32 mouse cellular contexts compared by ENCODE assay signal in the genomic region with DNA sequence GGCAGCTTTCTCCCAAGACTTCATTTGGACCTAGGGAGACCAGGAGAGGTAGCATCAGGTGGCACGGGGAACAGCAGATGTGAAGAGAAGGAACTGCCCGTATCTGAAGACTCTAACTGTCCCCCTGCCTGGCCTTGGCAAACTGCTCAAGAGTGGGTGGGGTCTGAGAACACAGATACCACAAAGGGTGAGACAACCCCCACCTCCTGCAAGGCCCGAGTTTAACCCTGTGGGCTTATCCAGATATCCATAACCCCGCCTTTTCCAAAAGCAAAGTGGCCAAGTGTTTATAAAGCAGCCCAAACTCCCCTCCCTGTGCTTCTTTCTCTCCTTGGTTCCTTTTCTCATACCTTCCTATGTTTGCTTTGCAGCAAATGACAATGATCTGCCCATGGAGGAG. TPM values are rescaled to one million over a fixed set of nuclear protein-coding genes. Genes with fewer than 3 reads are reported as not detected.
A peak's percentile ranks its signal among the peaks of the same experiment; 100 is the strongest.
DNase-seq lines count a peak whose midpoint lies in the region; ATAC-seq and TF ChIP-seq lines count a peak whose summit lies in the region.
"Had no signal": no experiment of that assay in that cellular context is flagged by ENCODE, and none has a peak within 500 bp of the region (broad histone marks: within the 10 kb centered on the region; RNA-seq: fewer than 3 reads in every experiment).

No protein-coding gene starts in this region.

- H3K4me1 ChIP-seq in hindbrain, embryonic 10.5 days (replicated peaks), result peaks cover 13% of the 10 kb centered on the region
- no peaks in the 10 kb centered on the region for H3K4me1 ChIP-seq in hindbrain, embryonic 14.5 days (replicated peaks; ENCODE audit: control insufficient read depth, insufficient read depth, low read length)
- peaks cover 23% of the 10 kb centered on the region for H3K4me1 ChIP-seq in forebrain, embryonic 15.5 days
- H3K4me1 ChIP-seq in olfactory bulb, adult 2 months (ENCODE audit: control insufficient read depth, insufficient read depth, low read length), result peaks cover 39% of the 10 kb centered on the region
- H3K4me1 ChIP-seq: hindbrain, embryonic 13.5 days had no signal

- DNase-seq in hindbrain, embryonic 10.5 days (ENCODE audit: low spot score), result peak; percentile 3
- no peak for DNase-seq in hindbrain, embryonic 14.5 days (ENCODE audit: low spot score)
- DNase-seq in thymus, postnatal 0 days (ENCODE audit: low spot score), result peak; percentile 22
- no peak for DNase-seq in thymus, postnatal 10 days (ENCODE audit: low spot score in 2 of 2)
- no peak for DNase-seq in cerebellum, adult 8-10 months
- no peak for DNase-seq in layer of hippocampus, postnatal 10 days (ENCODE audit: low spot score in 2 of 2)
- DNase-seq: adrenal gland, adult 8-10 months; B cell, adult 2 months; cerebellum, adult 18-20 months; cerebellum, postnatal 25 days; kidney, adult 9 months; kidney, postnatal 14 days; lung, postnatal 36 days; right cerebral cortex, postnatal 4 days had no signal

- H3K9ac ChIP-seq in hindbrain, embryonic 14.5 days, result no peak overlapping the region
- H3K9ac ChIP-seq in forebrain, embryonic 15.5 days (replicated peaks), result no peak overlapping the region
- H3K9ac ChIP-seq: hindbrain, embryonic 13.5 days; limb, embryonic 12.5 days; liver, embryonic 14.5 days; lung, embryonic 15.5 days; midbrain, embryonic 15.5 days; neural tube, embryonic 13.5 days; stomach, embryonic 15.5 days had no signal

- H3K4me2 ChIP-seq in hindbrain, embryonic 14.5 days (replicated peaks), result no peak overlapping the region
- H3K4me2 ChIP-seq in forebrain, embryonic 15.5 days (replicated peaks), result peak overlapping the region; percentile 20
- H3K4me2 ChIP-seq: hindbrain, embryonic 13.5 days; limb, embryonic 12.5 days; lung, embryonic 15.5 days; midbrain, embryonic 15.5 days; neural tube, embryonic 13.5 days; stomach, embryonic 15.5 days had no signal

- H3K4me3 ChIP-seq in hindbrain, embryonic 10.5 days, result no peak overlapping the region
- no peak overlapping the region for H3K4me3 ChIP-seq in hindbrain, embryonic 14.5 days (replicated peaks; ENCODE audit: low read length)
- 0 out of 2 replicates have a peak overlapping the region, but pooled peaks have one; percentile 7 for H3K4me3 ChIP-seq in forebrain, embryonic 15.5 days
- no peak overlapping the region for H3K4me3 ChIP-seq in olfactory bulb, adult 2 months (ENCODE audit: insufficient read depth, low read depth, low read length)
- H3K4me3 ChIP-seq: hindbrain, embryonic 13.5 days; limb, embryonic 12.5 days; lung, embryonic 15.5 days; megakaryocyte, embryonic 14.5 days; midbrain, embryonic 15.5 days; myocyte; neural tube, embryonic 13.5 days; stomach, embryonic 15.5 days had no signal

- no peak overlapping the region for H3K27ac ChIP-seq in hindbrain, embryonic 10.5 days
- no peak overlapping the region for H3K27ac ChIP-seq in hindbrain, embryonic 14.5 days
- H3K27ac ChIP-seq in forebrain, embryonic 15.5 days (replicated peaks), result 0 out of 2 replicates have a peak overlapping the region, but pooled peaks have one; percentile 31
- peak overlapping the region; percentile 71 for H3K27ac ChIP-seq in olfactory bulb, adult 2 months (ENCODE audit: insufficient read depth, low read depth, low read length)
- H3K27ac ChIP-seq: hindbrain, embryonic 13.5 days; limb, embryonic 12.5 days; liver, embryonic 14.5 days; lung, embryonic 15.5 days; midbrain, embryonic 15.5 days; neural tube, embryonic 13.5 days; stomach, embryonic 15.5 days had no signal

- no peak for ATAC-seq in hindbrain, embryonic 14.5 days (ENCODE audit: low FRiP score)
- ATAC-seq in forebrain, embryonic 15.5 days (replicated peaks), result no peak
- ATAC-seq: activated CD4-positive, CD25-positive, alpha-beta regulatory T cell, adult 4 months; intestine, embryonic 16.5 days; midbrain, embryonic 15.5 days had no signal

- WGBS in hindbrain, embryonic 10.5 days, result 46% methylated on average over 4 of the region's 4 CpGs
- 58% methylated on average over 4 of the region's 4 CpGs for WGBS in hindbrain, embryonic 14.5 days
- WGBS in forebrain, embryonic 15.5 days, result 50% methylated on average over 4 of the region's 4 CpGs
- 32% methylated on average over 4 of the region's 4 CpGs for WGBS in olfactory bulb, adult 2 months

- TF ChIP-seq CTCF in olfactory bulb, adult 2 months (IDR thresholded peaks at IDR 0.05; ENCODE audit: insufficient read depth, low read depth, low read length), result no peak

- TF ChIP-seq POLR2A in olfactory bulb, adult 2 months (IDR thresholded peaks at IDR 0.05; ENCODE audit: insufficient read depth, low read depth, low read length), result no peak

- H3K27me3 ChIP-seq in hindbrain, embryonic 10.5 days (ENCODE audit: insufficient read depth, poor library complexity, severe bottlenecking), result peaks cover 97% of the 10 kb centered on the region
- H3K27me3 ChIP-seq in hindbrain, embryonic 14.5 days (ENCODE audit: control insufficient read depth, insufficient read depth, low read length), result peaks cover 94% of the 10 kb centered on the region
- H3K27me3 ChIP-seq in forebrain, embryonic 15.5 days, result peaks cover 52% of the 10 kb centered on the region
- H3K27me3 ChIP-seq: CH12.LX had no signal

- no peaks in the 10 kb centered on the region for H3K36me3 ChIP-seq in hindbrain, embryonic 10.5 days
- no peaks in the 10 kb centered on the region for H3K36me3 ChIP-seq in hindbrain, embryonic 14.5 days (replicated peaks; ENCODE audit: control insufficient read depth, insufficient read depth)
- no peaks in the 10 kb centered on the region for H3K36me3 ChIP-seq in forebrain, embryonic 15.5 days
- H3K36me3 ChIP-seq: hindbrain, embryonic 13.5 days; limb, embryonic 12.5 days; lung, embryonic 15.5 days; midbrain, embryonic 15.5 days; neural tube, embryonic 13.5 days; stomach, embryonic 15.5 days had no signal

- H3K9me3 ChIP-seq in hindbrain, embryonic 10.5 days, result no peaks in the 10 kb centered on the region
- H3K9me3 ChIP-seq in hindbrain, embryonic 14.5 days (ENCODE audit: control insufficient read depth, low read length), result no peaks in the 10 kb centered on the region
- no peaks in the 10 kb centered on the region for H3K9me3 ChIP-seq in forebrain, embryonic 15.5 days
- H3K9me3 ChIP-seq: G1E; hindbrain, embryonic 13.5 days; limb, embryonic 12.5 days; lung, embryonic 15.5 days; midbrain, embryonic 15.5 days; neural tube, embryonic 13.5 days; stomach, embryonic 15.5 days had no signal

RNA-seq across cellular contexts. Expression of a gene that starts 4.5 kb away (rescaled TPM):
- 6.4 and 9.9 TPM in 2 replicates for polyA plus RNA-seq in hindbrain, embryonic 10.5 days (2016; fragmentation: Nextera tagmentation; extraction: Ambion mirVana)
- polyA plus RNA-seq in hindbrain, embryonic 14.5 days (2014; fragmentation: Nextera tagmentation; extraction: Ambion mirVana), result 0.52 TPM in 1 of 2 replicates, not detected in the other
- polyA plus RNA-seq in thymus, postnatal 0 days (2015; fragmentation: Nextera tagmentation; extraction: Ambion mirVana), result 0.12 and 0.44 TPM in 2 replicates
- 284 and 297 TPM in 2 replicates for polyA plus RNA-seq in forebrain, embryonic 15.5 days (2015; fragmentation: Nextera tagmentation; extraction: Ambion mirVana)
- polyA plus RNA-seq in olfactory bulb, adult 2 months (2012; ENCODE audit: insufficient read depth, insufficient read length, low replicate concordance, missing spikeins), result 355 TPM in 1 of 2 replicates, not detected in the other
- 10 to 100 TPM; 25.5 to 29.3 TPM for total RNA-seq in layer of hippocampus, postnatal 10 days (2021)
- polyA plus RNA-seq: activated CD4-positive, CD25-positive, alpha-beta regulatory T cell, adult 4 months; gonadal fat pad, adult 2 months; heart, postnatal 0 days had no signal

RNA-seq across cellular contexts. Expression of a gene that starts 23.1 kb away (rescaled TPM):
- 7.6 and 7.8 TPM in 2 replicates for polyA plus RNA-seq in hindbrain, embryonic 10.5 days (2016; fragmentation: Nextera tagmentation; extraction: Ambion mirVana)
- polyA plus RNA-seq in hindbrain, embryonic 14.5 days (2014; fragmentation: Nextera tagmentation; extraction: Ambion mirVana), result 0.23 and 0.28 TPM in 2 replicates
- 0.05 TPM in 1 of 2 replicates, not detected in the other for polyA plus RNA-seq in thymus, postnatal 0 days (2015; fragmentation: Nextera tagmentation; extraction: Ambion mirVana)
- polyA plus RNA-seq in forebrain, embryonic 15.5 days (2015; fragmentation: Nextera tagmentation; extraction: Ambion mirVana), result 67.5 and 67.8 TPM in 2 replicates
- polyA plus RNA-seq in olfactory bulb, adult 2 months (2012; ENCODE audit: insufficient read depth, insufficient read length, low replicate concordance, missing spikeins), result not detected in 2 replicates
- 1 to 10 TPM; 7.7 to 8.6 TPM for total RNA-seq in layer of hippocampus, postnatal 10 days (2021)
- total RNA-seq: CH12.LX; G1E; gastrocnemius, adult 8-10 months had no signal
- polyA plus RNA-seq: activated CD4-positive, CD25-positive, alpha-beta regulatory T cell, adult 4 months; G1E; gonadal fat pad, adult 2 months; heart, postnatal 0 days had no signal

Comparison
In these comparisons a context has a peak if more than half of its experiments do, and no peak if none do; other contexts are left out.
1. DNase-seq: peak in hindbrain, embryonic 10.5 days (single experiment) and thymus, postnatal 0 days (single experiment); none in hindbrain, embryonic 14.5 days (single experiment), thymus, postnatal 10 days (0 of 2), cerebellum, adult 8-10 months (single experiment) and layer of hippocampus, postnatal 10 days (0 of 2).
2. H3K27ac ChIP-seq: peak in forebrain, embryonic 15.5 days (single experiment) and olfactory bulb, adult 2 months (single experiment); none in hindbrain, embryonic 10.5 days (single experiment) and hindbrain, embryonic 14.5 days (single experiment).
3. RNA of a gene that starts 4.5 kb away (polyA plus RNA-seq): 355 TPM in olfactory bulb, adult 2 months and 284 to 297 TPM in forebrain, embryonic 15.5 days; 6.4 to 9.9 TPM in hindbrain, embryonic 10.5 days, 0.52 TPM in hindbrain, embryonic 14.5 days and 0.12 to 0.44 TPM in thymus, postnatal 0 days; every median in the first group is over 10 times any median in the second.